Mouse (Mus musculus): ENCODE measurements around the gene D630045J12Rik. TPM values are rescaled to one million over a fixed set of nuclear protein-coding genes. Genes with fewer than 3 reads are reported as not detected.

D630045J12Rik gene
- total and polyA plus RNA-seq, 3 experiments, result 2.5 to 6.2 TPM; not detected in 1

DNA sequence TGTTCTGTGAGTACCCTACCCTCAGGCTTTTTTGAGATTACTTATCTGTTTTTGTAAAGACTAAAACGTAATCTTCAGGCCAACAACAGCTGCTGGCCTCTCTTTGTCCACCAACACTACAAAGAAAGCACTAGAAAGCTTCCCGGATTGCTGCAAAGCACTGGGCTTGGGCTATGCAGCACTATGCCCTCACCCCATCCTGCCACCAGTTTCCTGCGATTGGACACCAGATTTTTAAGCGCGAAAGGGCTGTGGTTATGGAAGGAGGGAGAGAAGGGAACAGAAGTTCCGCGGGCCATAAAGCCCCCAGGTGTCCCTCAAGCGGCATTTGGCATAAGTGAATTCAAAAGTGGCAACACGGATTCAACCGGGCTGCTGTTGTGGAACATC is 44.4 kb upstream of the D630045J12Rik start:
- Histone ChIP-seq H3K4me1 (ENCODE audit: control insufficient read depth in 1 of 2, insufficient read depth in 2 of 2, low read length in 2 of 2) (peaks cover 0 to 8% of the 10 kb centered on the region in 2 experiments; a peak in 2 of 4 replicates), H3K9ac (ENCODE audit: control insufficient read depth, low read depth, low read length, poor library complexity, severe bottlenecking) (peak overlapping the region; percentile 92), H3K27ac (ENCODE audit: control insufficient read depth, low read depth, low read length) (no peak overlapping the region), H3K27me3 (ENCODE audit: control insufficient read depth in 1 of 2, insufficient read depth in 2 of 2, low read length in 2 of 2) (no peaks in the 10 kb centered on the region), H3K79me2 (ENCODE audit: control insufficient read depth, insufficient read depth, low read length, poor library complexity) (no peaks in the 10 kb centered on the region; the same call in 1 of the 2 replicates), H3K9me3 (replicated peaks; ENCODE audit: insufficient read depth, low read length) (no peaks in the 10 kb centered on the region), H3K36me3 (ENCODE audit: control insufficient read depth in 1 of 2, insufficient read depth in 2 of 2, low read length in 2 of 2) (peaks cover 0 to 10% of the 10 kb centered on the region in 2 experiments; a peak in 2 of 4 replicates), H3K4me3 (ENCODE audit: control insufficient read depth in 1 of 2, insufficient read depth in 1 of 2, low read depth in 2 of 2, low read length in 2 of 2) (peak overlapping the region; percentile 67 to 93)
- DNase-seq (ENCODE audit: low read depth, low spot score), result peak; percentile 62
- TF ChIP-seq POLR2AphosphoS5 (IDR thresholded peaks at IDR 0.05; ENCODE audit: borderline replicate concordance, low read depth, low read length) (no peak), E2F4 (IDR thresholded peaks at IDR 0.05; ENCODE audit: borderline replicate concordance, low read depth, low read length) (0 out of 2 replicates have a peak, but pooled peaks have one; percentile 2)

- Histone ChIP-seq H3K4me3 (ENCODE audit: control insufficient read depth in 1 of 2, insufficient read depth in 1 of 2, low read depth in 2 of 2, low read length in 2 of 2) (peak overlapping the region; percentile 67 to 93), H3K9ac (ENCODE audit: control insufficient read depth, low read depth, low read length, poor library complexity, severe bottlenecking) (peak overlapping the region; percentile 92), H3K9me3 (replicated peaks; ENCODE audit: insufficient read depth, low read length) (no peaks in the 10 kb centered on the region), H3K36me3 (ENCODE audit: control insufficient read depth in 1 of 2, insufficient read depth in 2 of 2, low read length in 2 of 2) (peaks cover 0 to 10% of the 10 kb centered on the region in 2 experiments; a peak in 2 of 4 replicates), H3K79me2 (ENCODE audit: control insufficient read depth, insufficient read depth, low read length, poor library complexity) (no peaks in the 10 kb centered on the region; the same call in 1 of the 2 replicates), H3K4me1 (ENCODE audit: control insufficient read depth in 1 of 2, insufficient read depth in 2 of 2, low read length in 2 of 2) (peaks cover 0 to 8% of the 10 kb centered on the region in 2 experiments; a peak in 2 of 4 replicates), H3K27ac (ENCODE audit: control insufficient read depth, low read depth, low read length) (no peak overlapping the region), H3K27me3 (ENCODE audit: control insufficient read depth in 1 of 2, insufficient read depth in 2 of 2, low read length in 2 of 2) (no peaks in the 10 kb centered on the region)
- TF ChIP-seq TBP (IDR thresholded peaks at IDR 0.05; ENCODE audit: low read depth, low read length) (no peak), ZNF384 (IDR thresholded peaks at IDR 0.05; ENCODE audit: low read depth, low read length) (peak; percentile 54), GATA1 (IDR thresholded peaks at IDR 0.05; ENCODE audit: low read depth, low read length) (no peak), MEF2A (IDR thresholded peaks at IDR 0.05; ENCODE audit: extremely low read depth, insufficient replicate concordance, low read depth, low read length, poor library complexity, severe bottlenecking) (no peak), MAX (IDR thresholded peaks at IDR 0.05; ENCODE audit: low read length) (no peak), POLR2AphosphoS5 (IDR thresholded peaks at IDR 0.05; ENCODE audit: borderline replicate concordance, low read depth, low read length) (no peak), SIN3A (IDR thresholded peaks at IDR 0.05; ENCODE audit: low read length) (no peak), SMC3 (IDR thresholded peaks at IDR 0.05; ENCODE audit: low read depth, low read length) (no peak)
- DNase-seq (ENCODE audit: low read depth, low spot score), result no peak
Observed at GRCm38 (mm10) chr6:38297580-38298245, 43.9 kb upstream of the D630045J12Rik start.

GRCm38 (mm10) chr6:38293708-38294107 is 39.9 kb upstream of the D630045J12Rik start:
- Histone ChIP-seq H3K79me2 (ENCODE audit: control insufficient read depth, insufficient read depth, low read length, poor library complexity) (no peaks in the 10 kb centered on the region; the same call in 1 of the 2 replicates), H3K4me1 (ENCODE audit: control insufficient read depth in 1 of 2, insufficient read depth in 2 of 2, low read length in 2 of 2) (peaks cover 0 to 6% of the 10 kb centered on the region in 2 experiments; a peak in 2 of 4 replicates), H3K36me3 (ENCODE audit: control insufficient read depth in 1 of 2, insufficient read depth in 2 of 2, low read length in 2 of 2) (peaks cover 2 to 6% of the 10 kb centered on the region in 2 experiments; a peak in 3 of 4 replicates), H3K27me3 (ENCODE audit: control insufficient read depth in 1 of 2, insufficient read depth in 2 of 2, low read length in 2 of 2) (no peaks in the 10 kb centered on the region), H3K9me3 (replicated peaks; ENCODE audit: insufficient read depth, low read length) (no peaks in the 10 kb centered on the region), H3K27ac (ENCODE audit: control insufficient read depth, low read depth, low read length) (no peak overlapping the region), H3K9ac (ENCODE audit: control insufficient read depth, low read depth, low read length, poor library complexity, severe bottlenecking) (no peak overlapping the region), H3K4me3 (ENCODE audit: control insufficient read depth in 1 of 2, insufficient read depth in 1 of 2, low read depth in 2 of 2, low read length in 2 of 2) (no peak overlapping the region)
- TF ChIP-seq POLR2A (IDR thresholded peaks at IDR 0.05; ENCODE audit: control insufficient read depth in 1 of 2, insufficient read depth in 1 of 2, low read depth in 1 of 2, low read length in 2 of 2, poor library complexity in 1 of 2) (no peak), CTCF (IDR thresholded peaks at IDR 0.05 in 2 of 3, conservative IDR thresholded peaks at IDR 0.05 in 1 of 3; ENCODE audit: control insufficient read depth in 1 of 3, insufficient read depth in 1 of 3, low read depth in 2 of 3, low read length in 3 of 3, poor library complexity in 1 of 3, severe bottlenecking in 1 of 3) (peak; percentile 23 to 36 (median 27); a peak in 4 of 6 replicates), RAD21 (IDR thresholded peaks at IDR 0.05; ENCODE audit: low read depth, low read length) (peak; percentile 2; the same call in 1 of the 2 replicates)
- DNase-seq (ENCODE audit: low read depth, low spot score), result no peak
